15 mouse cellular contexts compared by ENCODE assay signal in genomic region chr15:59201386-59201785, GRCm38 (mm10).
A peak's percentile ranks its signal among the peaks of the same experiment; 100 is the strongest.
DNase-seq lines count a peak whose midpoint lies in the region; ATAC-seq lines count a peak whose summit lies in the region.
"Had no signal": no experiment of that assay in that cellular context is flagged by ENCODE, and none has a peak within 500 bp of the region (broad histone marks: within the 10 kb centered on the region; RNA-seq: fewer than 3 reads in every experiment).

No protein-coding gene starts in this region.

- no peak for ATAC-seq in heart, embryonic 14.5 days (ENCODE audit: insufficient number of reproducible peaks, insufficient read depth, low FRiP score, low read depth)
- no peak for ATAC-seq in megakaryocyte progenitor cell, adult 5-6 weeks (replicated peaks; ENCODE audit: poor library complexity)

- intact Hi-C loops in heart, postnatal 14 days (cut with DNase I), result no loop called here

- WGBS in heart, embryonic 14.5 days, result 43% methylated on average over 7 of the region's 7 CpGs

- no peaks in the 10 kb centered on the region for H3K36me3 ChIP-seq in heart, embryonic 14.5 days (ENCODE audit: control insufficient read depth, insufficient read depth, low read length)
- H3K36me3 ChIP-seq: embryonic facial prominence, embryonic 15.5 days; neural tube, embryonic 15.5 days had no signal

- H3K4me1 ChIP-seq in heart, embryonic 14.5 days (ENCODE audit: control insufficient read depth in 2 of 2, insufficient read depth in 2 of 2, low read length in 2 of 2), result peaks cover 54 to 76% of the 10 kb centered on the region in 2 experiments

- H3K27ac ChIP-seq in heart, embryonic 14.5 days (replicated peaks in 1 of 2; ENCODE audit: control insufficient read depth in 1 of 2, insufficient read depth in 1 of 2, low read depth in 2 of 2, low read length in 2 of 2), result peak overlapping the region; percentile 52 to 63
- H3K27ac ChIP-seq: embryonic facial prominence, embryonic 15.5 days; liver, embryonic 14.5 days; neural tube, embryonic 15.5 days had no signal

- DNase-seq in heart, adult 11 months, result peak; percentile 79
- no peak for DNase-seq in heart, postnatal 14 days
- peak; percentile 42 for DNase-seq in kidney, postnatal 14 days
- DNase-seq in kidney, adult 11 months, result no peak
- DNase-seq in 3T3-L1 (ENCODE audit: low read depth, low spot score), result peak; percentile 17
- no peak for DNase-seq in gastrocnemius, postnatal 25 days
- DNase-seq: cerebellum, adult 11-12 months; layer of hippocampus, postnatal 36 days; left cerebral cortex, postnatal 4 days had no signal

- H3K27me3 ChIP-seq in heart, embryonic 14.5 days (ENCODE audit: control insufficient read depth, insufficient read depth, low read length), result no peaks in the 10 kb centered on the region
- H3K27me3 ChIP-seq: embryonic facial prominence, embryonic 15.5 days; neural tube, embryonic 15.5 days had no signal

- H3K9me3 ChIP-seq in heart, embryonic 14.5 days (ENCODE audit: control insufficient read depth, low read length), result no peaks in the 10 kb centered on the region
- H3K9me3 ChIP-seq: embryonic facial prominence, embryonic 15.5 days; neural tube, embryonic 15.5 days had no signal

- H3K4me3 ChIP-seq in heart, embryonic 14.5 days (ENCODE audit: control insufficient read depth in 1 of 2, insufficient read depth in 1 of 2, low read depth in 1 of 2, low read length in 2 of 2), result no peak overlapping the region
- H3K4me3 ChIP-seq: embryonic facial prominence, embryonic 15.5 days; neural tube, embryonic 15.5 days had no signal

- H3K9ac ChIP-seq in heart, embryonic 14.5 days (ENCODE audit: low read length), result no peak overlapping the region
- H3K9ac ChIP-seq: embryonic facial prominence, embryonic 15.5 days; liver, embryonic 14.5 days; neural tube, embryonic 15.5 days had no signal

- peak overlapping the region; percentile 16 for H3K4me2 ChIP-seq in heart, embryonic 14.5 days (ENCODE audit: low read length)
- H3K4me2 ChIP-seq: embryonic facial prominence, embryonic 15.5 days; midbrain, embryonic 11.5 days; neural tube, embryonic 15.5 days had no signal

Comparison
In these comparisons a context has a peak if more than half of its experiments do, and no peak if none do; other contexts are left out.
1. DNase-seq: peak in heart, adult 11 months (single experiment), kidney, postnatal 14 days (single experiment) and 3T3-L1 (single experiment); none in heart, postnatal 14 days (0 of 2), kidney, adult 11 months (single experiment) and gastrocnemius, postnatal 25 days (single experiment).